Mouse (Mus musculus): ENCODE measurements around the gene Mdfi.

DNA sequence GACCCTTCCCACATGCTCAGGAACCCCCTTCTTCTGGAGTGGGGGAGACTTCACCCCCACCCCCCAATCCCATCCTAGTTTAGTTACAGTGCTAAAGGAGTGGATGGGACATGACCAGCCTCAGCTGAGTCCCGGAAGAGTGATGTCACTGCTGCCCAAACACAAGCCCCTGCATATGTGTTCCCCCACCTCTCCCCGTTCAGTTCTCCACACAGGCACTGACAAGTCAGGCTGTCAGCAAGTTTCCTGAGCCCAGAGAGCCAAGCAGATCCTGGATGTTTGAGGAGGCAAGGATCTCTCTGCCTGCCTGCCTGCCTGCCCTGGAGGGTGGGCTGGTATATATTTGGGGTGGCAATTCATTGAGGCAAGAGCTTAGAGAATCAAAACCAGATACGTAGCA, 44.7 kb upstream of the Mdfi start:
- TF ChIP-seq POLR2A (IDR thresholded peaks at IDR 0.05; ENCODE audit: borderline replicate concordance, extremely low read depth, low read depth, low read length) (no peak), CTCF (IDR thresholded peaks at IDR 0.05; ENCODE audit: insufficient read depth, low read length) (no peak)

All from lung, adult 2 months (tissue).